Mouse (Mus musculus): Measurements from ENCODE around the gene Gm5128.
"Not testable (repeated sequence)": the region's sequence is repeated elsewhere in the genome, so short reads cannot be mapped to it uniquely, and the experiment has no call there.

Gm5128 gene

GRCm38 (mm10) chrX:135372984-135373383, at the start of gene Gm5128:
Gene Gm5128 (plus strand): TSS chrX:135373284.
- DNase-seq (ENCODE audit: low read depth, low spot score), result not testable (repeated sequence)

GRCm38 (mm10) chrX:135360685-135361084, 12.4 kb upstream of the Gm5128 start:
- not testable (repeated sequence) for DNase-seq (ENCODE audit: low read depth, low spot score)

DNA sequence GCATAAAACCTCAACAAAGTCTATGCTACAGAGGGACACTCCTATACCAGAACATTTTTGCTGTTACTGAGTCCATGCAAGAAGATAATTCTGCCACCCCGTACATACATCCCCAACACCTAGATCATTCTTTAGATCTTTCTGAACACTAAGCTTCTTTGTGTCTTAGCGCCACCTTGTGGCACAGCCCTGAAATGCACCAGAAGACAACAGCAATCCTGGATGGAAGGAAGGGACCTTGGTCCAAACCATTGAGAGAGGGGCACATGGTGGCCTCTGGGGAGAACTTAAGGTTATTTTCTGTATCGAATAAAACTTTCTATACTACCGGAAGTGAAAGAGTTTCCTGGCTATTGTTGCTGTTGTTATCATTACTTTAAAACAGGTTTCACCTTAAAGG, 11.1 kb upstream of the Gm5128 start:
- not testable (repeated sequence) for DNase-seq (ENCODE audit: low read depth, low spot score)

DNA sequence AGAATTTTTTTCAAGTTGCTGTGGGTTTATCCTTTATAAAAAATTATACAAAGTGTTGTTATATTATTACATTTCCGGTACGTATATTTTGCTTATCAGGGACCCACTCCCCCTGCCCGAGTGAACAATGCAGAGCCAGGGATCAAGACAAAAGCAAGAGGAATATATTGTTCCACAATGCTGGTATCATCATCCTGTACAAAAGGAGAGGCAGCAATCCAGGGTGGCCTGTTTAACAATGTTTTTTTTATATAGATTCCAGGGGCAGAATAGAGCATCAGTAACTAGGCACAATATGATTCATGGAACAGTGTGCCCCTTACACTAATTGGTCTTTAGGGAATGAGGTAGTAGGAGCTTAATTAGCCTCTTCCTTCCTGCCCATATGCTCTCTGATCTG, 30.5 kb downstream of the Gm5128 start:
- DNase-seq (ENCODE audit: low read depth, low spot score), result not testable (repeated sequence)

- DNase-seq (ENCODE audit: low read depth, low spot score), result not testable (repeated sequence)
These were observed 48.1 kb downstream of the Gm5128 start for GRCm38 (mm10) chrX:135421203-135421602.

DNA sequence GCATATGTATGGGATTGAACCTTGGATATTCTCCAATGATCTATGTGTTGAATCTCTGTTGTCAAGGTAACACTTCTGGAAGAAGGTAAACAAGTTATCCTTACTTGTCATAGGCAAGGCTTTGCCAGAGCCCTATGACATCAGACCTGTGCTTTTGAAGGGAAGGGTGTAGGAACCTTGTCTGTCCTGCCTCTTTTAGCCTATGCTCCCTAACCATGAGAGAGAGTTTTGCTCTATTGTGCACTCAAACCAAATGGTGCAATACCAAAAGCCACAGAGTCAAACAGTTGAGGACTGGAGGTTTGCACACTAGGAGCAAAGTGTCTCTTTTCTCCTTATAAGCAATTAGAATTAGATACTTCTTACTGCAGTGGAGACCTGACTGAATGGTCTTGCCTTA, 48.7 kb downstream of the Gm5128 start:
- DNase-seq (ENCODE audit: low read depth, low spot score), result not testable (repeated sequence)

DNA sequence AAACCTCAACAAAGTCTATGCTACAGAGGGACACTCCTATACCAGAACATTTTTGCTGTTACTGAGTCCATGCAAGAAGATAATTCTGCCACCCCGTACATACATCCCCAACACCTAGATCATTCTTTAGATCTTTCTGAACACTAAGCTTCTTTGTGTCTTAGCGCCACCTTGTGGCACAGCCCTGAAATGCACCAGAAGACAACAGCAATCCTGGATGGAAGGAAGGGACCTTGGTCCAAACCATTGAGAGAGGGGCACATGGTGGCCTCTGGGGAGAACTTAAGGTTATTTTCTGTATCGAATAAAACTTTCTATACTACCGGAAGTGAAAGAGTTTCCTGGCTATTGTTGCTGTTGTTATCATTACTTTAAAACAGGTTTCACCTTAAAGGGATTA, 49.4 kb downstream of the Gm5128 start:
- not testable (repeated sequence) for DNase-seq (ENCODE audit: low read depth, low spot score)

All from mesoderm, embryonic 11.5 days (tissue).